Mouse (Mus musculus) common myeloid progenitor, adult 5-6 weeks (primary cell): ENCODE results near the gene Hypm. TPM values are rescaled to one million over a fixed set of nuclear protein-coding genes. Genes with fewer than 3 reads are reported as not detected.

Source experiments
- ATAC-seq: replicated peaks from 2 replicates; pipeline ENCODE4 v1.8.0; 2016; ENCODE audit warnings: low read depth, mild to moderate bottlenecking, moderate TSS enrichment, inconsistent platforms; ENCODE audit not compliant: poor library complexity, severe bottlenecking
- total RNA-seq: library from RNA; stranded (forward); fragments of 200-1000, 187-1606 nt; gene quantifications from 2 replicates; pipeline ENCODE4 v1.2.3, GENCODE M21; 2017

Gene Hypm
- not detected in 2 replicates for total RNA-seq

DNA sequence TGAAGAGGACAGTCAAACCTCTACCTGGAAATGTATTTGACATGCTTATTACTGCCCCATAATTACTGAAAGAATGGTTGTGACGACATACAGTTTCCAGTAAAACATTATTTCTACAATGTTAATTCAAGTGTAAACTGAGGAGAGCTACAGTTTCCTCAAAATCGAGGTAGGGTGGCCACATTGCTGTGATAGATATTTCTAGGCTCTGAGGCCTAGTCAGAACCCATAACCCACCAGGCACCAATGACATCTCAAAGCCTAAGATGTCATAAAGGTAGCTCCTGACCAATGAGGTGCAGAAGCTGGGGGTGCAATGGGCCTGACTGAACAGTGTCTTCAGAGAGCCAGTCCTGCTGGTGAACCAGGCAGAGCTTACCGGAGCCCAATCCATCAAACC, at the start of gene Hypm:
Hypm (plus strand) TSS at position 301 of the 400 bp plus-strand sequence.
- ATAC-seq: no peak

GRCm38 (mm10) chrX:9810101-9810500, 36.6 kb upstream of the Hypm start:
- ATAC-seq: no peak

GRCm38 (mm10) chrX:9812469-9812868, 34.3 kb upstream of the Hypm start:
- ATAC-seq: no peak

DNA sequence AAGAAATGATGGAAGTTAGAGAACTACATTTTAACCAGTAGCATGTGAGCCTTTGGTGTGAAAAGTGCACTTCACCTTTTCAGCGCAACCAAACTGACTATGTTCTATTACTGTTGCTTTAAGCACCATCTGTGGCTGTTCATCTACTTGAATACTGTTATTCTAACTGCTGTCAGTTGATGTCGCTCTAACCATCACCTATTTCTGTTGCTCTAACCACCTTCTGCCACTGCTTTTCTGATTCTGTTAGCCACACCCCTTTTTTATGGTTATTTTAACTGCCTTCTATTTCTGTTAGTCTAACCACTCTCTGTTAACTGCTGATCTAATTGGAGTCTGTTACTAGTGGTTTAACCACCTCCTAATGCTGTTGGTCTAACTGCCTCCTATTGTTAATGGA, 11.9 kb upstream of the Hypm start:
- no peak for ATAC-seq

- ATAC-seq: no peak
Measured at GRCm38 (mm10) chrX:9849403-9849802, 2.7 kb downstream of the Hypm start, which contains the start of gene H2al3. TSS of gene H2al3 (plus strand) at chrX:9849703.

DNA sequence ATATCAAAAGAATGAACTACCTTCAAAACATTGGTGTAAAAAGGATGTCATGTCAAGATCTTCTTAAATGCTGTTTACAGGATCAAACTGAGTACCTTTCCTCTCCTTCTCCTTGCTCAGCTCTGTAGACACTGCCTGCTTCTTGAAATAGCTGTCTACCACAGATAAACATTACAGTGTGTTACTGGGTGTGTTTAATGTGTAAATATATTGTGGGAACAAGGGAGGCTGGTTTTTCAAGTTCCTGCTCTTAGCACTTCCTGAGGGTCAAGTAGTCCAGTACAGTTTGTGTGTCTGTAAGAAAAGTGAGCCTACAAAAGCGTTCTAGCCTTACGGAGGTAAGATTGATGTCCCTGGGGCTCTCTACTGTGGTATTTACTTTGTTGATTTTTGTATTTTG, 15.1 kb downstream of the Hypm start:
- no peak for ATAC-seq

DNA sequence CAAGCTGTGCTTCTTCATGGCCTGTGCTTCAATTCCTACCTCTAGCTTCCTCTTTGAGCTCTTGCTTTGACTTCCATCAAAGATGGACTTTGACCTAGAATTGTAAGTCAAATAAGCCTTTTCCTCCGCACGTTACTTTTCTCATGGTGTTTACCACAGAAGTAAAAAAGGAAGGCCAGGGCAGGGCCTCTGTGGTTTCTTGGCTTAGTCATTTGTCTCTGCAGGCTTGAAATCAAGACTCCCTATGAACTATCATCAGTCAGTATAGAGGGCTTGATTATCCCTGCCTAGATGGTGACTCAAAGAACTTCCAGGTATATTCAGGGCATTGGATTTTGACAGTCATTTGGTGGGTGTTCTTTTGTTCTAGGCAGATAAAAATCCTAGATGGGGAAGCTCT, 28.8 kb downstream of the Hypm start:
- no peak for ATAC-seq

DNA sequence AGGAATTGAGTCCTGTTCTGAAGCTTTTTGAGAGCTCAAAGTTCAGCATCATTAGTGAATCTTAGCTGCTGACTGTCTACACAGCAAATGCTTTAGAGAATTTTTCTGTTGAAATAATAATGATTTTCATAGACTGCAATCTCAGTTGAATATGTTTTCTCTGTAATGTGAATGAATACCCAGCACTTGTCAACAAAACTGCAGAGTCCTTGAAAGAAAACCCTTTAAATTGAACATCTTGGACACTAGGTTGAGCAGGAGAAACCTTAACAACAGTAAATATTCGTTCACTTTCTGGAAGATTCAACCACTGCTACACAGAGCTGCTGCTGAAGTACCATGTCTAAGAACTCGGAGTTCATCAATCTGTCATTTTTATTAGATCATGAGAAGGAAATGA, 38.6 kb downstream of the Hypm start, which contains the start of gene Sytl5:
Sytl5 (plus strand) TSS at position 301 of the 400 bp plus-strand sequence.
- no peak for ATAC-seq

Other genes with a start within 250 kb of the Hypm start
- gene Dynlt3, start 183.9 kb upstream of the Hypm start, total RNA-seq: 89.4 and 90.8 TPM in 2 replicates
- gene H2al3, start 2.8 kb downstream of the Hypm start, total RNA-seq: not detected in 2 replicates
- gene Sytl5, start 38.7 kb downstream of the Hypm start, total RNA-seq: not detected in 2 replicates